Mouse (Mus musculus) gastrocnemius, postnatal 4 days (tissue): Measurements from ENCODE around the gene Ggt6. TPM values are rescaled to one million over a fixed set of nuclear protein-coding genes. Genes with fewer than 3 reads are reported as not detected.

Source experiments
- DNase-seq, 2 experiments: peaks; one replicate each; pipeline ENCODE4 v3.0.0; 2021 to 2022; ENCODE audit warnings: low spot score in 2 of 2, mixed read lengths in 2 of 2
- microRNA-seq: library from miRNA; unstranded; fragments of <30 nt; microRNA quantifications from one replicate; pipeline ENCODE4 v1.2.0, GENCODE M21; 2021
- total RNA-seq, 2 experiments: library from RNA; stranded (reverse); gene quantifications; 2 replicates each; pipeline ENCODE4 v1.2.3; 2021

Ggt6 gene
- total RNA-seq, 2 experiments from 2014 or later: 0.23 to 0.32 TPM

DNA sequence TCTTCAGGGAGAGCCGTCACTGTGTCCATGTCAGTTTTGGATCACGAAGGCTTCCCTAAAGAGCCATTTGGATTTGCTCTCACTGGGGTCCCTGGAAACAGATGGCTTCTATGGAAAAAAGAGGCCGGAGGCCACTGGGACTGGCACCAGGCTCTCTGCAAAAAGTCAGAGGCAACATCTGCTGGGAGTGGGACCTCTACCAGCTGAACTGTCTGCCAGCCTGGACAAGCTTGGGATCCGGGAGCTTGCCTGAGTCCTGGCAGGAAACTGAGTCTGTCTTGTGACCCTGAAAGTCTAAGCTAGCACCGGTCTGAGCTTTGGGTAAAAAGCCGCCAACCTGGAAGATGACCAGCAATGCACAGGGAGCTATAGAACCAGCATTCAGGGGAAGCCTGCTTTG, 36.1 kb downstream of the Ggt6 start:
- no peak for DNase-seq

DNA sequence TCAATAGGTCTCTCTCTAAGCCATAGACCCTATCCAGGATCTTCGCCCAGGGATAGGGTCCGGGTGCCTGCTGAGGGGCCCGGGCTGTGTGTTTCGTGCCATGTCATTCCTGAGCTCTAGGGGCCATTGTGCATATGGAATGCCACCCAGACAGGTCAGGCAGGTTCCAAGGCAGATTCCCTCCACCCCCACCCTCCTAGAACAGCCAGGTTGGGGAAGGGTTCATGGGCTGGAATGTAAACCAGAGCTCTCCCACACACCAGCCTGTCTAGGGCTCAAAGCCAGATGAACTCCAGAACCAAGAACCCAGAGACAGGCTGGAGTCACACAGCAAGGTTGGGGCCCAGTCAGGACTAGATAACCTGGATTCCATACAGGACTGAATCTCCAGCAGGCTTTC, 38.2 kb downstream of the Ggt6 start:
- no peak for DNase-seq

DNA sequence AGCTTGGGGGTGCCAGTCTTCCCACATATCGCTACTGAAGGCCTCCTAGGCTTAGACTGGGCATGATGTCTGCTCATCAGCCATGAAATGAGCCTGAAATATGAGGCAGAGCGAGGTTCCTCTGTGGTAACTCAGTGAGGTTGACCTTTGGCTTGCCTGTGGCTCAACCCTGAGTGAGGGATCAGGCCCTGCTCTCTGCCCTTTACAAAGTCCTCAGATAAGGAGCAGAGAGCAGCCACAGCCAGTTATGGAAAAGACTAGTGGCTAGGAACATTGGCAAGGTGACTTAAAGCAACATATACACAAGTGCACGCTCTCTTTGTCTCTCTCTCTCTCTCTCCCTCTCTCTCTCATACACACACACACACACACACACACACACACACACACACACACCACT, 39.6 kb downstream of the Ggt6 start:
- DNase-seq: no peak

DNA sequence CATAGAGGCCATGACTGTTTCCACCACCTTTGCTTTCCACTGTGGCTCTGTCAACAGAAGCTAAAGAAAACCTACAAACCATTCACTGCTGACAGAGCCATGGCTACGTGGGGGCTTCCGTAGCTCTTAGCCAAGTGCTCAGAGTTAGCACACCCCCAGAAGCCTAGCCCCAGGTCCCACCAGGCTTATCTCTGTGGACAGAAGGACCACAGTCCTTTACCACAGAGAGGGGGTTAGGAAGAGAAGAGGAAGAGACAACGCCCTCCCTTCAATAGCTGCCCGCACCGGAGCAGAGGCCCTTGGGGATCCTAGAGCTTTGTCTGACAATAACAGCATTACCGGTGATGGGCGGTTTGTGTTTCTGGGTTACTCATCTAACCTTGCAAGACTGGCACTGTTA, 40.1 kb downstream of the Ggt6 start:
- DNase-seq: no peak

DNA sequence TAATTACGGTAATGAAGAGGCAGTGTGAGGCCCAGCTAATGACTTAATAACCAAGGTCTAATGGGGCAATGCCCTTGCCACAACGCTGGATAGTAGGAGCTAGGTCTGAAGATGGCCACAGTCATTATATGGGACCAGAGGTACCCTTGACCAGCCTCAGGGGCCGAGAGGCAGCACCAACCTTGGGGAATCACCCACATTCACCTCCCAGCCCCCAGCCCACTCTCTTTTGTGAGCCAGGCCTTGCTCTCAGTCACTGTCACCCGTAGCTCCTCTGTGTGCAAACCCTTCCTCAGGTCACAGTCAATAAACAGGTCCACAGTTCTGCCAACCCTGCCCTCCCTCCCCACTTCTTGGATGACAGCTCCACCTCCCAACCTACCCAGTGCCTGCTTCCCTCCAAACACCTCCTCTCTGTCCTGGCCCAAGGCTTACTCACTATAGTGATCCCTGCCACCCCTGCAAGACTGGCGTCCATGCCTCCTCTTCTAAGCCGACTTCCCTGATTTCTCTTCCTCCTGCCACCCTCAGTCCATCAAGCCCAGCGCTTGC, 40.8 kb downstream of the Ggt6 start:
- DNase-seq: no peak

DNA sequence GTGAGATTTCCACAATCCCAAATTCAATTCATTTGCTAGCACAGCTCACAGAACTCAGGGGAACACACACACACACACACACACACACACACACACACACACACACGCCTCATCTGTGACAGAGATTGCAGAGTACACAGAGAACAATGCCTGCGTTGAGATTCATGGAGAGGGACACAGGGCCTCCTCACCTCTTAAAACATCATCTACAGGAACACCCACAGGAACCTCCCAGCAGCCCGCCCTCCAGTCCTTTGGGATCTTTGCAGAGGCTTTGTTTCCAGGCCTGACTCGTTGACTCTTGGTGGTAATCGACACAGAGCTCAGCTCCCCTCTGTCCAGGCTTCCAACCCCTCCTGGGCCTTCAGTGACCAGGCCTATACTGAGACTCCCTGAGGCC, 41.9 kb downstream of the Ggt6 start:
- no peak for DNase-seq

DNA sequence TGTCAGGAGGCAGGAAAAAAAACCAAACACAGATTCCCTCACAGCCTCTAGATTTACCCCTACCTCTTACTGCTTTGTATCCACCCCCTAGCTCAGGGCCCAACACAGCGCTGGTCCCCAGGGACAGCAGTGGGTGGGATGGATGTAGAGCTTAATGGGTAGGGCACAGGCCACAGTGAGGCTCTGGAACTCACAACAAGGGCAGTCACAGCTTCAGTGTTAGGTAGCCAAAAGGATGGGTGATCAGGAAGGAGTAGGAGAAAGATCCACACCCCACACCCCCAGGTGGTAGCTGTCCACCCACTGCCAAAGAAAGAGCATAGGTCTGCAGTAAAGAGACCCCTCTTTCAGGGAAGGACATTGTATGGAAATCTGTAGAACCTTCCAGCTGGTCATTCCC, 42.3 kb downstream of the Ggt6 start:
- DNase-seq: no peak

DNA sequence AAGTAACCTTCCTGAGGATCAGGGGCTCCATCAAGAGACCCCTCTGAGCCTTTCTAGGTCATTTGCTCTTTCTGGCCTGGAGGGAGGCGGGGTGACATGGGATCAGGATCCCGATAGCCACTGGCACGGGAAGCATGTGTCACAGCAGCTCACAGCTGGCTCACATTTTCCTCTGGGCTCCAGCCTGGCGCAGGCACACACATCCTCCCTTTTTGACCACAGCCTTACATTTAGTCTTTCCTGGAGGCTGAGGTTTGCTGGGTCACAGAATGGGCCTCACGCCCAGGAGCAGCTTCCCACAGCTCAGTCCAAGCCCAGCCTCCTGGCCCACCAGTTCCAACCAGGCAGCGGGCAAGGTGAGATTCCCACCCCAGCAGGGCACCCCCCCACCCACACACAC, 42.9 kb downstream of the Ggt6 start:
- DNase-seq: no peak

DNA sequence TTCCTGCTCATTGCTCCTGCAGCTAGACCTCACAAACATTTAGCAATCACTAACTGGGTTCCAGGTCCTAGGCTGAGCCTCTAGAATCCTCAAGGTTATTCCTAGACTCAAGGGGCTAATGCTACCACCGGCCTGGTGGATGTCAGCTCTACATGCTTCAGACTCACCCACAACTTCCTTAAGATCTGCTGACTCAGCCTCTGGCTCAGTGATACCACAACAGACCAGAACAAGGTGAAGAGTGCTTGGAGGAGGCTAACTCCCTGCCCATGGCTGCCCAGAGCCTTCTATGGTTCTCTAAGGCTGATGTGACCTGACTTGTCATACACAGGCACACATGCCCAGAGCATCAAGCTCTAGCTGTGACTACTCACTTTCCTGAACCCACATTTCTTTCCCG, 44.2 kb downstream of the Ggt6 start:
- DNase-seq: no peak

DNA sequence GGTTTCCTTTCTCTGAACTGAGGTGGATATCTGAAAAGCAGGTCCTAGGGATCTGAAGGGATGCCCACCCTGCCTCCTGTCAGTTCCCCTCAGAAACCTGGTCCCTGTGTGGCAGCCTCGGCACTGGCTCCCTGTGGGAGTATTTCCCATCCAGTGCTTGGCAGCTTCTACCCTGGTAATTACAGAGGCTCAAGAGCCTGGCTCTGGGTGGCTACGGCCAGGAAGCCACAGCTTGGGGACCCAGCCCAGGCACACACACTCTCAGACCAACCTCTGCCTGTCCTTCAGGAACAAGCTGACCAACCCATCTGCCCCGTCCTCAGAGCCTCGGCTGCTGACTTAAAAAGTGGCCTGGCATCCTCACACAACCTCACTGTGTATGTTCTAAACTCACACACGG, 46.0 kb downstream of the Ggt6 start:
- DNase-seq: no peak

DNA sequence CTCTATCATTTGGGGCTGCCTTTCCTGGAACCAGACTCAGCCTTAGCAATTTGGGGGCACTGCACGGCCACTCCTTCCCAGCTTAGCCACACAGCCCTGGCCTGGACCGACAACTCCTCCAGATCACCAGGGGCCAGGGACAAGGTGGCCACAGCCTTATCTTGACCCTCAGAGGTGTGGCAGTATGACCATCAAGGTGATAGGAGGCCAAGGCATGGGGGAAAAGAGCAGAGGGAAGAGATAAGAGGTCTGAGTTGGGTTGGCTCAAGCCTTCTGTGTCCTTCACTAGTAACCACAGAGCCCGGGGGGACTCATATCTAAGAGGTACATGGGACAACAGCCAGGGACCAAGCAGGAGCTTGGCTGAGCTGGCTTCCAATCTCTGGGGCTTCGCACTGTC, 46.6 kb downstream of the Ggt6 start:
- no peak for DNase-seq

DNA sequence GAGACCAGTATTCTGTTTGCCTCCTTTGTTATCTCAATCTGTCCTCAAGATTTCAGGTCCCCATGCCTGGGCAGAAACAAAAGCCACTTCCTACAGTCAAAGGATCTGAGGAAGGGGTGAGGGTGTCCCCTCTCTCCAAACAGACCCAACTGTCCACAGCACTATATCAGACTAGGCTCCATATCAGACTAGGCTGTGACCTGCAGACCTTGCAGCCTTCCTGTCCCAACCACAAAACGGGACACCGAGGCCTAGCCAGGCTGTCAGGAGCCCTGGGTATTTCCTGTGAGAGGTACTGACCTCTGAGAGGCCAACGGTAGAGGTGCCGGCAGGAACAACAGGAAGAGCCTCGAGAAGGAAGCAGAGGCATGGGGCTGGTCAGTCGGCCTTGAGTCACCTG, 49.2 kb downstream of the Ggt6 start:
- DNase-seq: no peak

DNA sequence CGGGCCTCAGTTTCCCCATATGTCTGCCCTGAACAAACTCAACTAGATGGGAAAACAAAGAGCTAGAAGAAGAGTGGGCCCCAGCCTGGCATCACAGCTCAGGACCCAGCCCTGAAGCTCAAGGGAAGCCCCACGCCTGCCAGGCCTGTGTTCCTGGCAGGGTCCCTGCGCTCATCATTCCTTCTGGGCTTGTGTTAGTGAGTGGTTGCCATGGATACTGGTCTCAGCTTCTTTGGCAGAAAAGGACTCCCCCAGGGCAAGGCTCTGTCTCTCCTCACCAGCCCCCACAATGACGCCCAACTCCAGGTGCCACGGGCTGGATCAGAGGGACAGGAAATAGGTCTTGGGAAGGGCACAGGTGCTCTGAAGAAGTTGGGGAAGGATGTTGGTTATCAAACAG, 49.8 kb downstream of the Ggt6 start:
- DNase-seq: no peak

DNA sequence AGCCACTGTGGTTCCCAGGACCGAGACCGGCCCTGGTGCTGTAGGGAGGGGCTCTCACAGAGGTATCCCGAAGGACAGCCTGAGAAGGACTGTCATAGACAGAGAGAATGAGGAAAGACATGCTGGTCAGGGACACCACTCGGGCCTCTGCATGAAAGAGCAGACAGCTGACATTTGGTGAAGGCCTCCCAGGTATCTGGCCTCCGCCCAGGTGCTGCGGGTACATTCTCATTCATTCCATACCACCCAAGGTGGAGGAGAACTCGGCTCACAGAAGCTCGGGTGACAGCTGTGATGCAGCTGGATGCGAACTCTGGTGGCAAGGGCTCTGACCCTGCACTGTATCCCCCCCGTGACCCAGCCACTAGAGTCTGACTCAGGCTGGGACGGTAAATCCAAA, 50.6 kb downstream of the Ggt6 start:
- no peak for DNase-seq

DNA sequence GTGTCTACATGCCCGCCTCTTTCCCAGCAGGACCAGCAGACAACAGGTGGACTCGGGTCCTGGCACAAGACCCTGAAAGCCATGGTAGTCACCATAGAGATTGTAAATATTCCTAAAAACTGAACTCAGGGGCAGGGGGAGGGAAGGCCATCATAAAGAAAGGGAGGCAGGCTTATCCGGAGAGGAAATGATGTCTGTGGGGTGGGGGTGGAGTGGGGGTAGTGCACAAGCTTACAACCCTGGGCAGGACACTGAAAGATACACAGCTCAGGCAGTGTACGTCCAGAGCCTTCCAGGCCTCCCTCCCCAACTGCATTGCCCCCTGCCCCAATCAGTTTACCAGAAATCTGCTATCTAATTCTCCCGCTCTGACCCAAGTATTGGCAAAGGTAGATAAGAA, 51.8 kb downstream of the Ggt6 start:
- DNase-seq: no peak

DNA sequence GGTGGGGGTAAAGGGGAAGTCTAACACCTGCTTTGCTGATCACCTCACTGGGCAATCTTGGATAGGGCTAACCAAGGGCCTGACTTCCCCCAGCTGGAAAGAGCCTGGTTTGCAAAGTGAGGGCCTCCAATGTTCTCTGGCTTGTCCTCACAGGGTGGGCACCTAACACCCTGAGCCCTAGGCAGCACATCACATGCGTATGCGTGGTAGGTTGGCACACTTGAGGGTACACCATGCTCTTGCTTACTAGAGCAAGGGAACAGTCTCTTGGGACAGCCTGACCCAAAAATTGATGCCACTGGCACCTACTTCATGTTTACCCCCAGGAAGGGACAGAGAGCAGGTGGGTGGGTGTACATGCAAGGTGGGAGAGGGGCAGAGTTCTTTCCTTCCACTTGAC, 52.4 kb downstream of the Ggt6 start:
- no peak for DNase-seq

Small RNA genes within 50 kb of the gene (microRNA-seq; reads per million reads assigned to microRNA genes)
- gene Mir6338: not detected

Other genes with a start within 250 kb of the Ggt6 start
- under 1 TPM; 0.61 to 0.65 TPM for gene Gm43951, start 228.7 kb upstream of the Ggt6 start, total RNA-seq
- 1 to 10 TPM; 4.7 to 5.9 TPM for gene 4933427D14Rik, start 228.1 kb upstream of the Ggt6 start, total RNA-seq
- gene Txndc17, start 228.0 kb upstream of the Ggt6 start, total RNA-seq: 10 to 100 TPM; 46.8 to 49.6 TPM
- 10 to 100 TPM; 10.8 to 12.0 TPM for gene Med31, start 219.9 kb upstream of the Ggt6 start, total RNA-seq
- gene Slc13a5, start 168.3 kb upstream of the Ggt6 start, total RNA-seq: under 1 TPM; 0.23 to 0.52 TPM
- gene Xaf1, start 133.9 kb upstream of the Ggt6 start, total RNA-seq: 10 to 100 TPM; 10.0 to 10.8 TPM
- not detected for gene Fbxo39, start 121.1 kb upstream of the Ggt6 start, total RNA-seq
- gene Tekt1, start 73.1 kb upstream of the Ggt6 start, total RNA-seq: 1 to 10 TPM; 1.5 to 2.2 TPM
- 100 to 1,000 TPM; 160 to 187 TPM for gene Smtnl2, start 23.8 kb upstream of the Ggt6 start, total RNA-seq
- gene Mybbp1a, start 5.8 kb downstream of the Ggt6 start, total RNA-seq: 10 to 100 TPM; 71.8 to 90.1 TPM
- 10 to 100 TPM; 12.7 to 14.8 TPM for gene Spns2, start 54.4 kb downstream of the Ggt6 start, total RNA-seq
- under 1 TPM; 0.16 to 0.17 TPM for gene Spns3, start 115.0 kb downstream of the Ggt6 start, total RNA-seq
- 10 to 100 TPM; 36.0 to 46.5 TPM for gene Ube2g1, start 171.8 kb downstream of the Ggt6 start, total RNA-seq